Mouse (Mus musculus) myocyte (in vitro differentiated cells): ENCODE measurements around the gene Pafah2. TPM values are rescaled to one million over a fixed set of nuclear protein-coding genes. Genes with fewer than 3 reads are reported as not detected.

ENCODE experiments used
- H3K27me3 ChIP-seq: one replicate; pipeline ENCODE4 v1.6.1; 2011; ENCODE audit not compliant: control insufficient read depth, insufficient read depth, insufficient read length
- H3K36me3 ChIP-seq: one replicate; pipeline ENCODE4 v1.6.1; 2011; ENCODE audit not compliant: control insufficient read depth, insufficient read depth
- H3K4me2 ChIP-seq: one replicate; pipeline ENCODE4 v1.6.1; 2011; ENCODE audit warnings: low read depth, control low read depth
- H3K4me3 ChIP-seq: one replicate; pipeline ENCODE4 v1.5.1; 2011; ENCODE audit warnings: mild to moderate bottlenecking, control low read depth, moderate library complexity
- H3K79me2 ChIP-seq: one replicate; pipeline ENCODE4 v1.6.1; 2011; ENCODE audit not compliant: control insufficient read depth, insufficient read depth
- H3ac ChIP-seq: one replicate; pipeline ENCODE4 v1.6.1; 2011; ENCODE audit not compliant: control insufficient read depth, insufficient read length
- CEBPB ChIP-seq: IDR thresholded peaks from 2 replicates; pipeline ENCODE4 v1.6.1; 2011; ENCODE audit warnings: mild to moderate bottlenecking, moderate library complexity; ENCODE audit not compliant: poor library complexity, insufficient read depth, severe bottlenecking
- E2F4 ChIP-seq: IDR thresholded peaks from one replicate; pipeline ENCODE4 v1.6.1; 2011; ENCODE audit warnings: mild to moderate bottlenecking, control low read depth, moderate library complexity; ENCODE audit not compliant: insufficient read depth
- MAX ChIP-seq: IDR thresholded peaks from one replicate; pipeline ENCODE4 v1.6.1; 2011; ENCODE audit warnings: low read depth, mild to moderate bottlenecking, control low read depth
- MYOD1 ChIP-seq, 3 experiments: IDR thresholded peaks; one replicate each; pipeline ENCODE4 v1.6.1; 2011; ENCODE audit warnings: control low read depth in 2 of 3, low read depth in 2 of 3, mild to moderate bottlenecking in 2 of 3, moderate library complexity in 1 of 3; ENCODE audit not compliant: insufficient read length in 2 of 3, control insufficient read depth in 1 of 3
- MYOG ChIP-seq, 3 experiments: IDR thresholded peaks; one replicate each; pipeline ENCODE4 v1.6.1; 2011; ENCODE audit warnings: control low read depth in 2 of 3, low read depth in 2 of 3, mild to moderate bottlenecking in 2 of 3; ENCODE audit not compliant: insufficient read length in 2 of 3, control insufficient read depth in 1 of 3, insufficient read depth in 1 of 3
- POLR2A ChIP-seq: IDR thresholded peaks from one replicate; pipeline ENCODE4 v1.6.1; 2011; ENCODE audit warnings: low read depth, mild to moderate bottlenecking, control low read depth, moderate library complexity; ENCODE audit not compliant: insufficient read length
- POLR2AphosphoS2 ChIP-seq: IDR thresholded peaks from one replicate; pipeline ENCODE4 v1.6.1; 2011; ENCODE audit warnings: low read depth, control low read depth; ENCODE audit not compliant: insufficient read length
- REST ChIP-seq: IDR thresholded peaks from one replicate; pipeline ENCODE4 v1.6.1; 2011; ENCODE audit warnings: mild to moderate bottlenecking, control low read depth, moderate library complexity; ENCODE audit not compliant: insufficient read depth, insufficient read length
- SRF ChIP-seq: IDR thresholded peaks from one replicate; pipeline ENCODE4 v1.6.1; 2011; ENCODE audit warnings: low read depth; ENCODE audit not compliant: control insufficient read depth, insufficient read length
- TCF12 ChIP-seq: IDR thresholded peaks from one replicate; pipeline ENCODE4 v1.6.1; 2011; ENCODE audit warnings: mild to moderate bottlenecking, control low read depth; ENCODE audit not compliant: poor library complexity, insufficient read depth, severe bottlenecking
- TCF3 ChIP-seq: IDR thresholded peaks from one replicate; pipeline ENCODE4 v1.6.1; 2011; ENCODE audit warnings: low read depth, control low read depth; ENCODE audit not compliant: insufficient read length
- USF1 ChIP-seq: IDR thresholded peaks from one replicate; pipeline ENCODE4 v1.6.1; 2011; ENCODE audit warnings: low read depth, mild to moderate bottlenecking, control low read depth, moderate library complexity
- polyA plus RNA-seq: library from polyadenylated mRNA; unstranded; fragments of >200 nt; fragmentation: generic; extraction: Trizol; gene quantifications from one replicate; pipeline ENCODE4 v1.2.1, GENCODE M21; 2012; ENCODE audit warnings: missing spikeins

The Pafah2 gene
- polyA plus RNA-seq, 1 experiment, result 7.1 TPM

- Histone ChIP-seq H3K36me3 (no peaks in the 10 kb centered on the region), H3K4me3 (no peak overlapping the region), H3K4me2 (no peak overlapping the region), H3K27me3 (no peaks in the 10 kb centered on the region), H3K79me2 (peaks cover 20% of the 10 kb centered on the region), H3ac (no peak overlapping the region)
- no peak for TF ChIP-seq E2F4
- TF ChIP-seq MAX, result no peak
- TF ChIP-seq REST, result no peak
- TF ChIP-seq POLR2A, result no peak
- TF ChIP-seq TCF3, result no peak
- TF ChIP-seq USF1, result no peak
- TF ChIP-seq MYOG (IDR thresholded peaks at IDR 0.05; ENCODE audit: control insufficient read depth in 1 of 3, insufficient read depth in 1 of 3, insufficient read length in 2 of 3, low read depth in 2 of 3), result no peak
- no peak for TF ChIP-seq POLR2AphosphoS2
- TF ChIP-seq CEBPB, result no peak
- TF ChIP-seq SRF, result no peak
- no peak for TF ChIP-seq TCF12
- TF ChIP-seq MYOD1 (IDR thresholded peaks at IDR 0.05; ENCODE audit: control insufficient read depth in 1 of 3, insufficient read length in 2 of 3, low read depth in 2 of 3), result no peak
These were observed 77.6 kb downstream of the Pafah2 start for GRCm38 (mm10) chr4:134473764-134474163.

GRCm38 (mm10) chr4:134474240-134474639, 78.1 kb downstream of the Pafah2 start:
- no peak for TF ChIP-seq MAX
- no peak for TF ChIP-seq POLR2AphosphoS2
- TF ChIP-seq MYOD1 (IDR thresholded peaks at IDR 0.05; ENCODE audit: control insufficient read depth in 1 of 3, insufficient read length in 2 of 3, low read depth in 2 of 3), result no peak
- TF ChIP-seq SRF, result no peak
- no peak for TF ChIP-seq USF1
- TF ChIP-seq MYOG (IDR thresholded peaks at IDR 0.05; ENCODE audit: control insufficient read depth in 1 of 3, insufficient read depth in 1 of 3, insufficient read length in 2 of 3, low read depth in 2 of 3), result no peak
- no peak for TF ChIP-seq CEBPB
- no peak for TF ChIP-seq TCF12
- no peak for TF ChIP-seq TCF3
- Histone ChIP-seq H3ac (no peak overlapping the region), H3K27me3 (no peaks in the 10 kb centered on the region), H3K4me2 (no peak overlapping the region), H3K79me2 (peaks cover 20% of the 10 kb centered on the region), H3K4me3 (no peak overlapping the region), H3K36me3 (no peaks in the 10 kb centered on the region)

GRCm38 (mm10) chr4:134476899-134477298, 80.8 kb downstream of the Pafah2 start:
- H3ac ChIP-seq, result no peak overlapping the region
- no peaks in the 10 kb centered on the region for H3K79me2 ChIP-seq
- TF ChIP-seq MYOG (IDR thresholded peaks at IDR 0.05; ENCODE audit: control insufficient read depth in 1 of 3, insufficient read depth in 1 of 3, insufficient read length in 2 of 3, low read depth in 2 of 3), result no peak
- TF ChIP-seq SRF, result no peak
- TF ChIP-seq USF1, result no peak
- TF ChIP-seq E2F4, result no peak
- TF ChIP-seq CEBPB, result no peak
- TF ChIP-seq POLR2A, result no peak
- TF ChIP-seq TCF12, result no peak
- no peak for TF ChIP-seq MYOD1 (IDR thresholded peaks at IDR 0.05; ENCODE audit: control insufficient read depth in 1 of 3, insufficient read length in 2 of 3, low read depth in 2 of 3)
- H3K4me2 ChIP-seq, result no peak overlapping the region
- no peaks in the 10 kb centered on the region for H3K36me3 ChIP-seq
- H3K27me3 ChIP-seq, result no peaks in the 10 kb centered on the region
- H3K4me3 ChIP-seq, result no peak overlapping the region

Other genes with a start within 250 kb of the Pafah2 start
- 21.4 TPM for gene Cep85, start 209.2 kb upstream of the Pafah2 start, polyA plus RNA-seq
- gene Gm7534, start 193.3 kb upstream of the Pafah2 start, polyA plus RNA-seq, result not detected
- not detected for gene Catsper4, start 168.9 kb upstream of the Pafah2 start, polyA plus RNA-seq
- 0.29 TPM for gene Cnksr1, start 157.9 kb upstream of the Pafah2 start, polyA plus RNA-seq
- gene E130218I03Rik, start 152.7 kb upstream of the Pafah2 start, polyA plus RNA-seq, result 0.43 TPM
- 15.7 TPM for gene Zfp593, start 150.7 kb upstream of the Pafah2 start, polyA plus RNA-seq
- gene Gm30191, start 149.4 kb upstream of the Pafah2 start, polyA plus RNA-seq, result not detected
- gene Grrp1, start 142.2 kb upstream of the Pafah2 start, polyA plus RNA-seq, result 0.17 TPM
- gene Pdik1l, start 108.4 kb upstream of the Pafah2 start, polyA plus RNA-seq, result 1.6 TPM
- 29.1 TPM for gene Trim63, start 81.2 kb upstream of the Pafah2 start, polyA plus RNA-seq
- gene Slc30a2, start 53.1 kb upstream of the Pafah2 start, polyA plus RNA-seq, result 0.35 TPM
- 22.4 TPM for gene Extl1, start 12.5 kb upstream of the Pafah2 start, polyA plus RNA-seq
- gene Stmn1, start 72.0 kb downstream of the Pafah2 start, polyA plus RNA-seq, result 213 TPM
- gene Paqr7, start 100.4 kb downstream of the Pafah2 start, polyA plus RNA-seq, result 9.5 TPM
- gene Aunip, start 114.7 kb downstream of the Pafah2 start, polyA plus RNA-seq, result 2.3 TPM
- gene Mtfr1l, start 139.1 kb downstream of the Pafah2 start, polyA plus RNA-seq, result 92.0 TPM
- gene Selenon, start 155.8 kb downstream of the Pafah2 start, polyA plus RNA-seq, result 35.7 TPM